Mouse (Mus musculus) midbrain, embryonic 11.5 days (tissue): ENCODE measurements around the gene Cxcr5. TPM values are rescaled to one million over a fixed set of nuclear protein-coding genes. Genes with fewer than 3 reads are reported as not detected.

Source experiments
- ATAC-seq: fragments of 200-750 bp; cut with Nextera tagmentation; 2 replicates; pipeline ENCODE4 v1.8.0; 2017; ENCODE audit warnings: moderate TSS enrichment, moderate library complexity; ENCODE audit not compliant: low FRiP score
- DNase-seq: peaks from one replicate; pipeline ENCODE4 v3.0.0; 2015; ENCODE audit warnings: low spot score; ENCODE audit errors: missing footprints
- H3K27ac ChIP-seq: fragments of 300-500 bp; sonication (generic); 2 replicates; pipeline ENCODE4 v1.5.1; 2014; ENCODE audit warnings: low read depth, low read length
- H3K27me3 ChIP-seq: fragments of 300-500 bp; sonication (generic); 2 replicates; pipeline ENCODE4 v1.6.1; 2014; ENCODE audit warnings: mild to moderate bottlenecking, low read length, moderate library complexity, mixed read lengths; ENCODE audit not compliant: control insufficient read depth, insufficient read depth
- H3K36me3 ChIP-seq: fragments of 300-500 bp; sonication (generic); 2 replicates; pipeline ENCODE4 v1.6.1; 2014; ENCODE audit warnings: mild to moderate bottlenecking, low read length, moderate library complexity, mixed read lengths; ENCODE audit not compliant: control insufficient read depth, insufficient read depth
- H3K4me1 ChIP-seq: fragments of 300-500 bp; sonication (generic); 2 replicates; pipeline ENCODE4 v1.6.1; 2014; ENCODE audit warnings: low read length; ENCODE audit not compliant: control insufficient read depth, insufficient read depth
- H3K4me2 ChIP-seq: fragments of 300-500 bp; sonication (generic); 2 replicates; pipeline ENCODE4 v1.6.1; 2014; ENCODE audit warnings: mild to moderate bottlenecking, moderate library complexity
- H3K4me3 ChIP-seq: fragments of 300-500 bp; sonication (generic); 2 replicates; pipeline ENCODE4 v1.5.1; 2014; ENCODE audit warnings: low read depth, low read length
- H3K9ac ChIP-seq: fragments of 300-500 bp; sonication (generic); 2 replicates; pipeline ENCODE4 v1.6.1; 2014; ENCODE audit warnings: low read length
- H3K9me3 ChIP-seq: fragments of 300-500 bp; sonication (generic); 2 replicates; pipeline ENCODE4 v1.6.1; 2016; ENCODE audit warnings: low read length; ENCODE audit not compliant: control insufficient read depth
- WGBS: fragments of 180-500 bp; shearing (Covaris S2); extraction: QIAGEN DNeasy Blood & Tissue Kit; methylation state at CpG from one replicate; pipeline ENCODE4 v1.1.7; 2014; 5-methylcytosine and 5-hydroxymethylcytosine counted together
- polyA plus RNA-seq: library from polyadenylated mRNA; unstranded; fragments of >200 nt; fragmentation: Nextera tagmentation; extraction: Ambion mirVana; gene quantifications from 2 replicates; pipeline ENCODE4 v1.2.1, GENCODE M21; 2014

Gene Cxcr5
- 0.10 TPM in 1 of 2 replicates, not detected in the other for polyA plus RNA-seq

GRCm38 (mm10) chr9:44561597-44561996, at the start of gene Cxcr5:
Gene Cxcr5 (minus strand): TSS chr9:44561877.
- no peaks in the 10 kb centered on the region for H3K27me3 ChIP-seq
- H3K36me3 ChIP-seq, result no peaks in the 10 kb centered on the region
- ATAC-seq, result no peak
- no peaks in the 10 kb centered on the region for H3K9me3 ChIP-seq
- no peak within 1 kb of the TSS for H3K27ac ChIP-seq
- 72% methylated on average over 4 of the region's 4 CpGs for WGBS
- no peak within 1 kb of the TSS for H3K4me3 ChIP-seq
- DNase-seq, result peak; percentile 86
- H3K9ac ChIP-seq, result no peak within 1 kb of the TSS
- H3K4me2 ChIP-seq, result no peak within 1 kb of the TSS
- peaks cover 5% of the 10 kb centered on the region; the same call in 1 of the 2 replicates for H3K4me1 ChIP-seq

- no peak overlapping the region for H3K9ac ChIP-seq
- H3K4me3 ChIP-seq, result no peak overlapping the region
- H3K4me2 ChIP-seq, result no peak overlapping the region
- H3K27me3 ChIP-seq, result no peaks in the 10 kb centered on the region
- no peaks in the 10 kb centered on the region for H3K9me3 ChIP-seq
- H3K4me1 ChIP-seq, result peaks cover 18% of the 10 kb centered on the region
- no peak for DNase-seq
- no peak for ATAC-seq
- WGBS, result 98% methylated on average over 25 of the region's 25 CpGs
- peaks cover 29% of the 10 kb centered on the region for H3K36me3 ChIP-seq
- H3K27ac ChIP-seq, result no peak overlapping the region
Observed at GRCm38 (mm10) chr9:44610371-44610770, 48.7 kb upstream of the Cxcr5 start.

GRCm38 (mm10) chr9:44607306-44607705, 45.6 kb upstream of the Cxcr5 start:
- no peak for DNase-seq
- Histone ChIP-seq H3K9ac (no peak overlapping the region), H3K36me3 (peaks cover 22% of the 10 kb centered on the region), H3K9me3 (no peaks in the 10 kb centered on the region), H3K27ac (no peak overlapping the region), H3K4me2 (no peak overlapping the region), H3K4me3 (no peak overlapping the region), H3K4me1 (peaks cover 23% of the 10 kb centered on the region), H3K27me3 (no peaks in the 10 kb centered on the region)
- ATAC-seq, result no peak
- 75% methylated on average over 4 of the region's 4 CpGs for WGBS

GRCm38 (mm10) chr9:44606646-44607045, 45.0 kb upstream of the Cxcr5 start:
- Histone ChIP-seq H3K4me1 (peaks cover 23% of the 10 kb centered on the region), H3K4me2 (peak overlapping the region; percentile 65), H3K36me3 (peaks cover 22% of the 10 kb centered on the region), H3K27ac (no peak overlapping the region), H3K27me3 (no peaks in the 10 kb centered on the region), H3K4me3 (peak overlapping the region; percentile 98; the same call in 1 of the 2 replicates), H3K9ac (no peak overlapping the region), H3K9me3 (no peaks in the 10 kb centered on the region)
- ATAC-seq (no peak), DNase-seq (no peak)
- WGBS, result 80% methylated on average over 4 of the region's 4 CpGs

GRCm38 (mm10) chr9:44605616-44606165, 44.0 kb upstream of the Cxcr5 start:
- H3K4me3 ChIP-seq, result peak overlapping the region; percentile 98
- peak overlapping the region; percentile 65 for H3K4me2 ChIP-seq
- under 1% methylated on average over 13 of the region's 13 CpGs for WGBS
- peak; percentile 95 for DNase-seq
- peaks cover 19% of the 10 kb centered on the region for H3K36me3 ChIP-seq
- no peaks in the 10 kb centered on the region for H3K9me3 ChIP-seq
- peak overlapping the region; percentile 98 for H3K27ac ChIP-seq
- ATAC-seq, result 0 out of 2 replicates have a peak, but pooled peaks have one; percentile 4
- no peaks in the 10 kb centered on the region for H3K27me3 ChIP-seq
- H3K4me1 ChIP-seq, result peaks cover 23% of the 10 kb centered on the region
- peak overlapping the region; percentile 100 for H3K9ac ChIP-seq

GRCm38 (mm10) chr9:44604779-44605615, 43.3 kb upstream of the Cxcr5 start, which contains the start of gene Ddx6:
Gene Ddx6 (plus strand): TSS chr9:44604892.
- WGBS, result under 1% methylated on average over 60 of the region's 80 CpGs
- H3K4me2 ChIP-seq, result peak within 1 kb of the TSS; percentile 65
- ATAC-seq (peak; percentile 80), DNase-seq (peak; percentile 97)
- peak within 1 kb of the TSS; percentile 100 for H3K9ac ChIP-seq
- no peaks in the 10 kb centered on the region for H3K27me3 ChIP-seq
- no peaks in the 10 kb centered on the region for H3K9me3 ChIP-seq
- H3K27ac ChIP-seq, result peak within 1 kb of the TSS; percentile 98
- H3K4me1 ChIP-seq, result peaks cover 23% of the 10 kb centered on the region
- H3K4me3 ChIP-seq, result peak within 1 kb of the TSS; percentile 98
- peaks cover 13% of the 10 kb centered on the region; the same call in 1 of the 2 replicates for H3K36me3 ChIP-seq

GRCm38 (mm10) chr9:44604290-44604778, 42.7 kb upstream of the Cxcr5 start:
- DNase-seq, result no peak
- peak overlapping the region; percentile 98 for H3K27ac ChIP-seq
- under 1% methylated on average over 40 of the region's 65 CpGs for WGBS

GRCm38 (mm10) chr9:44603454-44604289, 42.0 kb upstream of the Cxcr5 start:
- peaks cover 9% of the 10 kb centered on the region; the same call in 1 of the 2 replicates for H3K36me3 ChIP-seq
- DNase-seq (peak; percentile 97), ATAC-seq (peak; percentile 49)
- no peaks in the 10 kb centered on the region; the same call in 1 of the 2 replicates for H3K27me3 ChIP-seq
- no peaks in the 10 kb centered on the region for H3K9me3 ChIP-seq
- peak overlapping the region; percentile 65 for H3K4me2 ChIP-seq
- H3K4me3 ChIP-seq, result peak overlapping the region; percentile 98
- WGBS, result under 1% methylated on average over 38 of the region's 38 CpGs
- peak overlapping the region; percentile 100 for H3K9ac ChIP-seq
- peaks cover 30% of the 10 kb centered on the region for H3K4me1 ChIP-seq
- peak overlapping the region; percentile 98 for H3K27ac ChIP-seq

More at GRCm38 (mm10) chr9:44604290-44604778, 42.7 kb upstream of the Cxcr5 start:
- Histone ChIP-seq H3K4me2 (peak overlapping the region; percentile 65), H3K9ac (peak overlapping the region; percentile 100), H3K4me3 (peak overlapping the region; percentile 98), H3K27me3 (no peaks in the 10 kb centered on the region), H3K36me3 (peaks cover 13% of the 10 kb centered on the region; the same call in 1 of the 2 replicates), H3K4me1 (peaks cover 26% of the 10 kb centered on the region), H3K9me3 (no peaks in the 10 kb centered on the region)
- ATAC-seq, result peak; percentile 76
